In genomic region chr11:120948328-120948727, GRCm38 (mm10) we compare ENCODE assay signal across 8 mouse cellular contexts. TPM values are rescaled to one million over a fixed set of nuclear protein-coding genes. Genes with fewer than 3 reads are reported as not detected.
DNase-seq lines count a peak whose midpoint lies in the region; ATAC-seq and TF ChIP-seq lines count a peak whose summit lies in the region.

TSS of gene Slc16a3 (plus strand) at chr11:120948480.

- TF ChIP-seq CTCF in cerebellum, adult 2 months (IDR thresholded peaks at IDR 0.05; ENCODE audit: borderline replicate concordance, insufficient read depth, low read depth, low read length), result no peak

- H3K27ac ChIP-seq in forebrain, embryonic 11.5 days (ENCODE audit: low read depth, low read length), result no peak within 1 kb of the TSS
- peak within 1 kb of the TSS; percentile 73 for H3K27ac ChIP-seq in intestine, embryonic 16.5 days (ENCODE audit: low read length)
- H3K27ac ChIP-seq in midbrain, embryonic 14.5 days (replicated peaks; ENCODE audit: low read depth, low read length), result no peak within 1 kb of the TSS
- no peak within 1 kb of the TSS for H3K27ac ChIP-seq in cerebellum, adult 2 months (ENCODE audit: insufficient read depth, low read length)

- TF ChIP-seq POLR2A in cerebellum, adult 2 months (IDR thresholded peaks at IDR 0.05; ENCODE audit: borderline replicate concordance, insufficient read depth, low read length), result no peak

- peak; percentile 35 to 46 for DNase-seq in spleen, postnatal 10 days (ENCODE audit: low spot score in 2 of 2)
- no peak for DNase-seq in spleen, adult 12 weeks (ENCODE audit: low spot score)
- DNase-seq in forebrain, embryonic 11.5 days (ENCODE audit: low spot score), result no peak
- no peak for DNase-seq in midbrain, embryonic 14.5 days
- DNase-seq in cerebellum, postnatal 14 days, result no peak
- no peak for DNase-seq in cerebellum, adult 2 months
- no peak for DNase-seq in ovary, postnatal 10 days (ENCODE audit: low spot score)

- peak within 1 kb of the TSS; percentile 62 for H3K4me2 ChIP-seq in forebrain, embryonic 11.5 days (ENCODE audit: low read depth, low read length, severe bottlenecking)
- peak within 1 kb of the TSS; percentile 83 for H3K4me2 ChIP-seq in intestine, embryonic 16.5 days (ENCODE audit: low read depth, low read length)
- peak within 1 kb of the TSS; percentile 58 for H3K4me2 ChIP-seq in midbrain, embryonic 14.5 days (ENCODE audit: low read length)

- peak within 1 kb of the TSS; percentile 48 for H3K4me3 ChIP-seq in forebrain, embryonic 11.5 days (ENCODE audit: low read depth, low read length)
- H3K4me3 ChIP-seq in intestine, embryonic 16.5 days (ENCODE audit: low read length), result peak within 1 kb of the TSS; percentile 65
- peak within 1 kb of the TSS; percentile 34 for H3K4me3 ChIP-seq in midbrain, embryonic 14.5 days (replicated peaks; ENCODE audit: low read depth, low read length)
- H3K4me3 ChIP-seq in cerebellum, adult 2 months (replicated peaks; ENCODE audit: insufficient read depth, low read depth, low read length), result no peak within 1 kb of the TSS

- ATAC-seq in forebrain, embryonic 11.5 days (replicated peaks; ENCODE audit: low FRiP score), result no peak
- peak; percentile 43 for ATAC-seq in intestine, embryonic 16.5 days
- ATAC-seq in midbrain, embryonic 14.5 days (ENCODE audit: low FRiP score, low TSS enrichment), result no peak

- H3K9me3 ChIP-seq in forebrain, embryonic 11.5 days (ENCODE audit: control insufficient read depth, low read length), result no peaks in the 10 kb centered on the region
- no peaks in the 10 kb centered on the region for H3K9me3 ChIP-seq in intestine, embryonic 16.5 days (ENCODE audit: control insufficient read depth, low read length)
- no peaks in the 10 kb centered on the region for H3K9me3 ChIP-seq in midbrain, embryonic 14.5 days (ENCODE audit: control insufficient read depth, low read length)

- no peaks in the 10 kb centered on the region for H3K36me3 ChIP-seq in forebrain, embryonic 11.5 days (ENCODE audit: control insufficient read depth, insufficient read depth, low read length)
- no peaks in the 10 kb centered on the region for H3K36me3 ChIP-seq in intestine, embryonic 16.5 days (ENCODE audit: control insufficient read depth, insufficient read depth, low read length)
- no peaks in the 10 kb centered on the region for H3K36me3 ChIP-seq in midbrain, embryonic 14.5 days (ENCODE audit: control insufficient read depth, insufficient read depth, low read length)

- H3K4me1 ChIP-seq in forebrain, embryonic 11.5 days (replicated peaks; ENCODE audit: control insufficient read depth, insufficient read depth, low read length), result peaks cover 12% of the 10 kb centered on the region; the same call in 1 of the 2 replicates
- peaks cover 29% of the 10 kb centered on the region for H3K4me1 ChIP-seq in intestine, embryonic 16.5 days (ENCODE audit: control insufficient read depth, insufficient read depth, low read length)
- peaks cover 12% of the 10 kb centered on the region for H3K4me1 ChIP-seq in midbrain, embryonic 14.5 days (ENCODE audit: control insufficient read depth, insufficient read depth, low read length)
- no peaks in the 10 kb centered on the region for H3K4me1 ChIP-seq in cerebellum, adult 2 months (ENCODE audit: control insufficient read depth, insufficient read depth, low read length)

- no peaks in the 10 kb centered on the region; the same call in 1 of the 2 replicates for H3K27me3 ChIP-seq in forebrain, embryonic 11.5 days (ENCODE audit: control insufficient read depth, insufficient read depth, low read length)
- no peaks in the 10 kb centered on the region for H3K27me3 ChIP-seq in intestine, embryonic 16.5 days (replicated peaks; ENCODE audit: control insufficient read depth, insufficient read depth, low read length)
- peaks cover 27% of the 10 kb centered on the region for H3K27me3 ChIP-seq in midbrain, embryonic 14.5 days (ENCODE audit: control insufficient read depth, insufficient read depth, low read length)
- no peaks in the 10 kb centered on the region; the same call in 1 of the 2 replicates for H3K27me3 ChIP-seq in cerebellum, adult 2 months (ENCODE audit: control insufficient read depth, insufficient read depth, low read length)

- 42% methylated on average over 12 of the region's 12 CpGs for WGBS in forebrain, embryonic 11.5 days
- WGBS in intestine, embryonic 16.5 days, result 20% methylated on average over 12 of the region's 12 CpGs
- 38% methylated on average over 12 of the region's 12 CpGs for WGBS in midbrain, embryonic 14.5 days
- WGBS in cerebellum, adult 2 months, result 35% methylated on average over 12 of the region's 12 CpGs

- H3K9ac ChIP-seq in forebrain, embryonic 11.5 days (ENCODE audit: low read length), result peak within 1 kb of the TSS; percentile 71
- peak within 1 kb of the TSS; percentile 76 for H3K9ac ChIP-seq in intestine, embryonic 16.5 days (ENCODE audit: low read depth, low read length)
- peak within 1 kb of the TSS; percentile 20; the same call in 1 of the 2 replicates for H3K9ac ChIP-seq in midbrain, embryonic 14.5 days (replicated peaks; ENCODE audit: low read length)

RNA-seq across cellular contexts. Expression of gene Slc16a3, which starts in this region (rescaled TPM):
- 55.5 and 62.1 TPM in 2 replicates for polyA plus RNA-seq in forebrain, embryonic 11.5 days (2014; fragmentation: Nextera tagmentation; extraction: Ambion mirVana)
- 83.8 and 92.6 TPM in 2 replicates for polyA plus RNA-seq in intestine, embryonic 16.5 days (2015; fragmentation: Nextera tagmentation; extraction: Ambion mirVana)
- 3.4 and 4.8 TPM in 2 replicates for polyA plus RNA-seq in midbrain, embryonic 14.5 days (2014; fragmentation: Nextera tagmentation; extraction: Ambion mirVana)
- 1.6 and 1.9 TPM in 2 replicates for polyA plus RNA-seq in cerebellum, adult 2 months (2012; rRNA removed)

Comparison
In these comparisons a context has a peak if more than half of its experiments do, and no peak if none do; other contexts are left out.
1. DNase-seq: peak in spleen, postnatal 10 days (2 of 2); none in spleen, adult 12 weeks (single experiment), forebrain, embryonic 11.5 days (single experiment), midbrain, embryonic 14.5 days (single experiment), cerebellum, postnatal 14 days (0 of 2), cerebellum, adult 2 months (0 of 2) and ovary, postnatal 10 days (single experiment).
2. H3K9ac ChIP-seq: peak in every context shown above with its lines; median percentile 76 in intestine, embryonic 16.5 days; 71 in forebrain, embryonic 11.5 days; 20 in midbrain, embryonic 14.5 days.
3. Peak in every context shown above with its lines, with median percentiles within 50 percentile points of each other: H3K4me2 ChIP-seq.